Comparison of ENCODE assay signal across 8 mouse cellular contexts in genomic region chr2:27009714-27010244, GRCm38 (mm10). TPM values are rescaled to one million over a fixed set of nuclear protein-coding genes. Genes with fewer than 3 reads are reported as not detected.
DNase-seq lines count a peak whose midpoint lies in the region; ATAC-seq lines count a peak whose summit lies in the region.

Cacfd1 (plus strand) TSS chr2:27009926.

- peak within 1 kb of the TSS; percentile 36 for H3K27ac ChIP-seq in heart, embryonic 11.5 days (ENCODE audit: low read depth, low read length)
- peak within 1 kb of the TSS; percentile 83 for H3K27ac ChIP-seq in kidney, embryonic 16.5 days (ENCODE audit: low read length)
- H3K27ac ChIP-seq in liver, embryonic 11.5 days (ENCODE audit: low read depth, low read length) = peak within 1 kb of the TSS; percentile 66; the same call in 1 of the 2 replicates
- H3K27ac ChIP-seq in stomach, embryonic 14.5 days (ENCODE audit: low read length) = peak within 1 kb of the TSS; percentile 79

- H3K27me3 ChIP-seq in heart, embryonic 11.5 days (ENCODE audit: control insufficient read depth, insufficient read depth, low read length) = peaks cover 3% of the 10 kb centered on the region; the same call in 1 of the 2 replicates
- H3K27me3 ChIP-seq in kidney, embryonic 16.5 days (ENCODE audit: insufficient read depth, low read length) = no peaks in the 10 kb centered on the region
- H3K27me3 ChIP-seq in liver, embryonic 11.5 days (replicated peaks; ENCODE audit: control insufficient read depth, insufficient read depth, low read length) = no peaks in the 10 kb centered on the region
- H3K27me3 ChIP-seq in stomach, embryonic 14.5 days (ENCODE audit: control insufficient read depth, insufficient read depth, low read length) = no peaks in the 10 kb centered on the region

- H3K4me1 ChIP-seq in heart, embryonic 11.5 days (ENCODE audit: control insufficient read depth, insufficient read depth, low read length) = peaks cover 8% of the 10 kb centered on the region
- peaks cover 16% of the 10 kb centered on the region for H3K4me1 ChIP-seq in kidney, embryonic 16.5 days (ENCODE audit: insufficient read depth, low read length)
- H3K4me1 ChIP-seq in liver, embryonic 11.5 days (replicated peaks; ENCODE audit: control insufficient read depth, insufficient read depth, low read length) = peaks cover 14% of the 10 kb centered on the region
- H3K4me1 ChIP-seq in stomach, embryonic 14.5 days (ENCODE audit: control insufficient read depth, insufficient read depth, low read length) = peaks cover 10% of the 10 kb centered on the region

- peak within 1 kb of the TSS; percentile 76 for H3K4me2 ChIP-seq in heart, embryonic 11.5 days
- peak within 1 kb of the TSS; percentile 81 for H3K4me2 ChIP-seq in kidney, embryonic 16.5 days (replicated peaks; ENCODE audit: low read depth, low read length)
- peak within 1 kb of the TSS; percentile 92 for H3K4me2 ChIP-seq in liver, embryonic 11.5 days
- H3K4me2 ChIP-seq in stomach, embryonic 14.5 days (replicated peaks; ENCODE audit: low read depth, low read length) = peak within 1 kb of the TSS; percentile 65

- ATAC-seq in erythroblast, adult 5-6 weeks (replicated peaks; ENCODE audit: low FRiP score, poor library complexity, severe bottlenecking) = 0 out of 2 replicates have a peak, but pooled peaks have one; percentile 28
- peak; percentile 95 for ATAC-seq in heart, embryonic 11.5 days (replicated peaks; ENCODE audit: insufficient number of reproducible peaks, low FRiP score, low TSS enrichment)
- peak; percentile 97 for ATAC-seq in kidney, embryonic 16.5 days (ENCODE audit: low FRiP score, low TSS enrichment)
- ATAC-seq in liver, embryonic 11.5 days (replicated peaks; ENCODE audit: low FRiP score) = peak; percentile 98
- ATAC-seq in stomach, embryonic 14.5 days (ENCODE audit: insufficient number of reproducible peaks, insufficient read depth, low FRiP score, low read depth) = peak; percentile 96

- peak within 1 kb of the TSS; percentile 71 for H3K4me3 ChIP-seq in heart, embryonic 11.5 days (ENCODE audit: low read depth, low read length)
- peak within 1 kb of the TSS; percentile 88 for H3K4me3 ChIP-seq in kidney, embryonic 16.5 days (ENCODE audit: low read length)
- H3K4me3 ChIP-seq in liver, embryonic 11.5 days (ENCODE audit: low read depth, low read length) = peak within 1 kb of the TSS; percentile 82
- peak within 1 kb of the TSS; percentile 66 for H3K4me3 ChIP-seq in stomach, embryonic 14.5 days (ENCODE audit: low read depth, low read length)

- H3K9ac ChIP-seq in heart, embryonic 11.5 days (ENCODE audit: low read depth, low read length) = peak within 1 kb of the TSS; percentile 90
- H3K9ac ChIP-seq in kidney, embryonic 16.5 days (replicated peaks; ENCODE audit: low read length) = peak within 1 kb of the TSS; percentile 95
- H3K9ac ChIP-seq in liver, embryonic 11.5 days (ENCODE audit: low read depth, low read length) = peak within 1 kb of the TSS; percentile 91
- H3K9ac ChIP-seq in stomach, embryonic 14.5 days (replicated peaks; ENCODE audit: low read depth, low read length) = peak within 1 kb of the TSS; percentile 82

- WGBS in heart, embryonic 11.5 days (ENCODE audit: insufficient replicate concordance) = under 1% methylated on average over 42 of the region's 43 CpGs
- WGBS in kidney, embryonic 16.5 days = under 1% methylated on average over 43 of the region's 43 CpGs
- under 1% methylated on average over 41 of the region's 43 CpGs for WGBS in liver, embryonic 11.5 days
- WGBS in stomach, embryonic 14.5 days = 0% methylated on average over 43 of the region's 43 CpGs

- H3K36me3 ChIP-seq in heart, embryonic 11.5 days (ENCODE audit: control insufficient read depth, insufficient read depth, low read length) = no peaks in the 10 kb centered on the region; the same call in 1 of the 2 replicates
- peaks cover 13% of the 10 kb centered on the region for H3K36me3 ChIP-seq in kidney, embryonic 16.5 days (ENCODE audit: insufficient read depth, low read length)
- H3K36me3 ChIP-seq in liver, embryonic 11.5 days (ENCODE audit: control insufficient read depth, insufficient read depth, low read length) = peaks cover 9% of the 10 kb centered on the region; the same call in 1 of the 2 replicates
- peaks cover 13% of the 10 kb centered on the region; the same call in 1 of the 2 replicates for H3K36me3 ChIP-seq in stomach, embryonic 14.5 days (ENCODE audit: control insufficient read depth, insufficient read depth, low read length)

- peak; percentile 91 to 92 for DNase-seq in B cell, adult 2 months
- DNase-seq in brain, adult 2 months (ENCODE audit: low read depth, low spot score) = peak; percentile 96
- peak; percentile 92 for DNase-seq in liver, embryonic 11.5 days (ENCODE audit: low spot score)
- peak; percentile 95 for DNase-seq in naive thymus-derived CD4-positive, alpha-beta T cell, adult 2 months (ENCODE audit: low read depth)

- H3K9me3 ChIP-seq in heart, embryonic 11.5 days (replicated peaks; ENCODE audit: control insufficient read depth, low read length) = no peaks in the 10 kb centered on the region
- H3K9me3 ChIP-seq in kidney, embryonic 16.5 days (ENCODE audit: low read length) = no peaks in the 10 kb centered on the region
- no peaks in the 10 kb centered on the region for H3K9me3 ChIP-seq in liver, embryonic 11.5 days (ENCODE audit: control insufficient read depth, low read length)
- no peaks in the 10 kb centered on the region for H3K9me3 ChIP-seq in stomach, embryonic 14.5 days (ENCODE audit: control insufficient read depth, low read depth, low read length)

RNA-seq across cellular contexts. Expression of gene Cacfd1, which starts in this region (rescaled TPM):
- 1.2 and 4.4 TPM in 2 replicates for total RNA-seq in erythroblast, adult 5-6 weeks (2015; ENCODE audit: low replicate concordance)
- 2.8 and 14.5 TPM in 2 replicates for total RNA-seq in erythroblast, adult 5-6 weeks (2017; ENCODE audit: low replicate concordance)
- 37.4 and 46.4 TPM in 2 replicates for polyA plus RNA-seq in heart, embryonic 11.5 days (2014; fragmentation: Nextera tagmentation; extraction: Ambion mirVana)
- polyA plus RNA-seq in kidney, embryonic 16.5 days (2015; fragmentation: Nextera tagmentation; extraction: Ambion mirVana) = 70.2 and 70.3 TPM in 2 replicates
- polyA plus RNA-seq in liver, embryonic 11.5 days (2014; fragmentation: Nextera tagmentation; extraction: Ambion mirVana) = 32.6 and 32.9 TPM in 2 replicates
- polyA plus RNA-seq in stomach, embryonic 14.5 days (2014; fragmentation: Nextera tagmentation; extraction: Ambion mirVana) = 59.2 and 62.6 TPM in 2 replicates

Comparison
In these comparisons a context has a peak if more than half of its experiments do, and no peak if none do; other contexts are left out.
1. Peak in every context shown above with its lines: DNase-seq, ATAC-seq, H3K4me3 ChIP-seq and H3K27ac ChIP-seq.
2. ATAC-seq: peak in every context shown above with its lines; median percentile 98 in liver, embryonic 11.5 days; 97 in kidney, embryonic 16.5 days; 96 in stomach, embryonic 14.5 days; 95 in heart, embryonic 11.5 days; 28 in erythroblast, adult 5-6 weeks.